Mouse (Mus musculus) heart, adult 8-10 months (tissue): ENCODE data around the gene Pramel1. TPM values are rescaled to one million over a fixed set of nuclear protein-coding genes. Genes with fewer than 3 reads are reported as not detected.
"Not testable (repeated sequence)": the region's sequence is repeated elsewhere in the genome, so short reads cannot be mapped to it uniquely, and the experiment has no call there.

Source experiments
- DNase-seq: peaks from one replicate; pipeline ENCODE4 v3.0.0; 2022; ENCODE audit warnings: low spot score
- total RNA-seq, 4 experiments: library from RNA; stranded (reverse); gene quantifications; 2 replicates each; pipeline ENCODE4 v1.2.4; 2022

Pramel1 gene
- total RNA-seq: not detected

DNA sequence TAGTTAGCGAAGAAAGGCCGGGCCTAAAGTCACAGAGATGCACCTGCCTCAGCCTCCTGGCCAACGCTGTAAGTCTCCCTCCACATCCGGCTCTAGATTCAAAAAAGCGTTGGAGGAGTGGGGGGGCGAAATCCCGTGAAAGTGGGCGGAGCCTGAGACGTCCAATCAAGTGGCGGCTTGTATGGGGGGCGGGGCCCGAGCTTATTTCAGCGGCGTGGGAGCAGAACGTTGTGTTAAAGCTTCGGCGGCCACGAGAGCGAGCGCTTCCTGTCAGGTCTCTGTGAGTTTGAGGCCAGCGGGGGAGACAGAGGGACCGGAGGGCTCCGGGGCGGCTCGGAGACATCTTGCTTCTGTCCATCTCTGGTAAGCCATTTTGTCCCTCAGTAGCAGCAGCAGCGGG is at the start of gene Pramel1:
TSS of gene Pramel1 (plus strand) at position 248 of the 400 bp plus-strand sequence.
- no peak for DNase-seq

DNA sequence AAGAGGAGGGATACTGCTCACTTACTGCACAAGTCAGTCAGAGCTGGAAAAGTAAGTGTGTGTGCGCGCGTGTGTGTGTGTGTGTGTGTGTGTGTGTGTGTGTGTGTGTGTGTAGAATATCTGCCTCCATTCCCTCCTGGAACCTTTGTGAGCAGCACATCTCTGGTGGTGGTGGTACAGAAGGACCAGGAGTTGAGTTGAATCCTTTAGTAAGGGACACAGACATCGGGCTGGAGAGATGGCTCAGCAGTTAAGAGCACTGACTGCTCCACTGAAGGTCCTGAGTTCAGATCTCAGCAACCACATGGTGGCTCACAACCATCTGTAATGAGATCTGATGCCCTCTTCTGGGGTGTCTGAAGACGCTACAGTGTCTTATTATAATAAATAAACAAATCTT is 48.7 kb upstream of the Pramel1 start:
- DNase-seq: not testable (repeated sequence)

DNA sequence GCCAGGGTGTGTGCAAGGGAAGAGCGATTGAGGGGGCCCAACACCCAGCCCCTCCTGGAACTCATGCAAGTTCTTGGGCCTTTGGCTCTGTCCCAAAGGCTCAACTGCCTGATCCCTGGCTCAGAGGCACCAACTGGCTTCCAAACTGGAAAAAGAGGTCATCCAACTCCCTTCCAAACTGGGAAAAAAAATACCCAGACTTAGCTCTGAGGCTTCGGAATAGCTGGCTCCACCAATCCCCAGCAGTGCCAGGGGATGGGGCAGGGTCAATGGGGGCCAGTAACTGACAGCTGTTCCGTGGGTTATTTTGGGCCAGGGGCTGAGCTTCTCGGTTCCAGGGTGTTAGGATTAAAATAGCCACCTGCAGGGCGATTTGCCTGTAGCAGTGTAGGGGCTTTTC is 45.5 kb upstream of the Pramel1 start:
- no peak for DNase-seq

DNA sequence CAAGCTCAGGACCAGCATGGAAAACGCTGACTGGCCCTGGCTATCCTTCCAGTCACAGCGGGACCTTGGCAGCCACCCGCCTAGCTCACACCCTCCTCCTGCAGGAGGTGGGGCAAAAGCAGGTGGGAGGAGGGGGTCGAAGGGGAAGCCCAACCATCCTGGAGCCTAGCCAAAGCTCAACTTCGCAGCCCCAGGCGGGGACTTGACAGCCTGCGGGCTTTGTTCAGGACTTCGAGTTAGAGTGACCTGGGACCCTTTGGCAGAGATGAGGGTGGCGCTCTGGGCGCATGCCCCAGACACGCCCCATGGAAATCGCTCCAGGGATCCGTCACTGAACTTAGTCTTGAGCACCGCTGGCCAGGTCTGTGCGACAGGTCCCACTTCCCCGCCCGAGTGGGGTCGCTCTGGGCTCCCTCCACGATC is 44.7 kb upstream of the Pramel1 start, which contains the start of gene Lrrc38:
TSS of gene Lrrc38 (plus strand) at position 274 of the 423 bp plus-strand sequence.
- no peak for DNase-seq

DNA sequence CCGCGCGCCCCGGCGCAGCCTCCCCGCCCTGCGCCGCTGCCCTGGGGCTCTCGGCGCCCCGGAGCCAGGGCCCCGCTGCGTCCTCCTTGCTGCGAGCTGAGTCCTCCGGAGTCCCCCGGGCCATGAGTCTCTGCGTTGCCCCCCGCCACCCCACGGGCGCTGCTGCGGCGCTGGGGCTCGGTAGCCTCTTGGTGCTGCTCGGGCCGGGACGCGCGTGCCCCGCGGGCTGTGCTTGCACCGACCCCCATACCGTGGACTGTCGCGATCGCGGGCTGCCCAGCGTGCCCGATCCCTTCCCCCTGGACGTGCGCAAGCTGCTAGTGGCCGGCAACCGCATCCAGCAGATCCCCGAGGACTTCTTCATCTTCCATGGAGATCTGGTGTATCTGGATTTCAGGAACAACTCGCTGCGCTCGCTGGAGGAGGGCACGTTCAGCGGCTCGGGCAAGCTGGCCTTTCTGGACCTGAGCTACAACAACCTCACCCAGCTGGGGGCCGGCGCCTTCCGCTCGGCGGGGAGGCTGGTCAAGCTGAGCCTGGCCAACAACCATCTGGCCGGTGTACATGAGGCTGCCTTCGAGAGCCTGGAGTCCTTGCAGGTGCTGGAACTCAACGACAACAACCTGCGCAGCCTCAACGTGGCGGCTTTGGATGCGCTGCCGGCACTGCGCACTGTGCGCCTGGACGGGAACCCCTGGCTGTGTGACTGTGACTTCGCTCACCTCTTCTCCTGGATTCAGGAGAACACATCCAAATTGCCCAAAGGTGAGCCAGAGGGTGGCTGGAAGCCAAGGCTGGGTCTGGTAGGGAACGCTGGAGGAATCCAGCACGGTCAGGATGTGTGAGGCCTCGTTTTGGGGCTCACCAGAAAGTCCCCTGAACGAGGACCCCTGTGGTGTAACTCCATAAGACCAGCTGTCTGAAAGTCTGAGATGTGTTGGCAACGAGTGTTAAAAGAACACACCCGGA is 43.9 kb upstream of the Pramel1 start:
- no peak for DNase-seq

DNA sequence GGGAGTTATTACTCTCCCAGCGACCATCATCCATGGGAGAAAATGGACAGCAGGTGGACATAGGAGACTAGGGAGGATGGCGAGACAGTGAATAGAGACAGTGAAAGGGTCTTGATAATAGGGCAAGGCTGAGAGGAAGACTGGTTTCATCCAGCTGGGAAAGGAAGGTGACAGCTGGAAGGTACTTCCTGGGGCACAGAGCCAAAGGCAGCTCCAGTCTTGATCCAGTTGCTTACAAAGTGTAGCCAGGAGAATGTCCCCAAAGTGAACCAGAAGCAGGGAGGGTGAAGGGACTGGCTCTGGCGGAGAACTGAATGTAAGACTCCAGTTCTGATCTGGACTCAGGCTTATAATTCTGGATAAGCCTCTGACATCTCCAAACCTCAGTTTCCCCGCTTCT is 41.9 kb upstream of the Pramel1 start:
- no peak for DNase-seq

DNA sequence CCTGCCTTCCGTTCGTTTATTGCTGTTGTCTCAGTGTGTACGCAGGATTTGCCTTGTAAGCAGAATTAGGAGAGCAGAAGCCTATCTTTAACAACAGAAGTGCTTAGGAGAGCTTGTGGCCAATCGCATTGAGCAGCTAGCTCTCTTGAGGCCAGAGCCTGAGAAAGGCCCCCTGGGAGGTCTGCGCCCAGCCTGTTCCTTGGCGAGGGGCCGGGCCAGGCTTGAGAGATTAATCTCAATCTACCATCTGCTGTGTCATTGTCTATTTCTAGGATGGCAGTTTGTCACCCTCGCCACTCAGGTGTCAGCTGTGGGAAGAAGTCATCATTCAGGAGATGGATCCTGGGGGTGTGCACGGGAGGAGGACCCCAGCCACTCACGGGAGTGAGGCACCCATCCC is 32.7 kb upstream of the Pramel1 start:
- no peak for DNase-seq

DNA sequence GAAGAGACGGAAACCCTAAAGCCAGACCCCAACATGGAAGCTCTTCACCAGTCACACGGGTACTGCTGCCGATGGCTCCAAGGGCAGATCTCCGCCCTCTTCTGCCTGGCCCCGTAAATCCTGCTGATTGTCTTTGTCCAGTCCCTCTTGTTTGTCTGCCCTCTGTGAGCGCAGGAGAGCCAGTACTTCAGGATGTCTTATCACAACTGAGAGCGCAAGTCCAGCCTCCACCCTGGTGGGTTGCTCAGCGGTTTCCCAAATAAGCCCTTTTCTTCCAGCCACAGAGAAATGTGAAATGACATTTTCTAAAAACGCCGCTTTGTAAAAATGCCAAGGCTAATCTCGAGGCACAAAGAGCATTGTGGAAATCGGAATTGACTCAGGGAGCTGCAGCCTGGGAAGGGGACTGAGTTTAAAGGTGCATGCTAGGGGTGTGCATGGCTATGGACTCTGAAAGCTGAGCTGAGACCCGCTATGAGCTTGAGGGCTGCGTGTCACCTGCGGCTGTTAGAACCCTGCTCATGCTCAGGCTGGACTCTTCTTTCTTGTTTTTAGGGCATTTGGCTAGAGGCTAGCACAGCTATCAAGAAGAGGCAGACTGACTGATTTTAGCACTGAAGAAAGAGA is 27.7 kb upstream of the Pramel1 start:
- no peak for DNase-seq

DNA sequence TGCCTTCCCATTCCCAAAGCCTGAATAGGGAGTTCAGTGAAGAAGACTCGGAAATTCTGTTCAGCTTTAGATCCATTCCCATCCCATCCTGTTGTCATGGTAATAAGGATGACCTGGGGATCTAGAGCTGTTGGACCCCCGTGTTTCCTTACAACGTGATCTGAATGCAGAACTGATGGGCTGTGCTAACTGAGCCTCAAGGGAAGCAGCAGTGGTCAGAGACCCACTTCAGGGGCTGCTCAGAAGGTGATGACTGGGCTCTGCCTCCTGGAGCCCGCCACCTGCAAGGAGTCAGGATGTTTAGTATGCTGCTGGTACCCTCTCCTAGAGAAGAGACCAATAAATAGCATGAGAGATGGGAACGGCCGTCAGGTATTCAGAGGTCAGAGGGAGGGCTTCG is 14.7 kb upstream of the Pramel1 start:
- no peak for DNase-seq

DNA sequence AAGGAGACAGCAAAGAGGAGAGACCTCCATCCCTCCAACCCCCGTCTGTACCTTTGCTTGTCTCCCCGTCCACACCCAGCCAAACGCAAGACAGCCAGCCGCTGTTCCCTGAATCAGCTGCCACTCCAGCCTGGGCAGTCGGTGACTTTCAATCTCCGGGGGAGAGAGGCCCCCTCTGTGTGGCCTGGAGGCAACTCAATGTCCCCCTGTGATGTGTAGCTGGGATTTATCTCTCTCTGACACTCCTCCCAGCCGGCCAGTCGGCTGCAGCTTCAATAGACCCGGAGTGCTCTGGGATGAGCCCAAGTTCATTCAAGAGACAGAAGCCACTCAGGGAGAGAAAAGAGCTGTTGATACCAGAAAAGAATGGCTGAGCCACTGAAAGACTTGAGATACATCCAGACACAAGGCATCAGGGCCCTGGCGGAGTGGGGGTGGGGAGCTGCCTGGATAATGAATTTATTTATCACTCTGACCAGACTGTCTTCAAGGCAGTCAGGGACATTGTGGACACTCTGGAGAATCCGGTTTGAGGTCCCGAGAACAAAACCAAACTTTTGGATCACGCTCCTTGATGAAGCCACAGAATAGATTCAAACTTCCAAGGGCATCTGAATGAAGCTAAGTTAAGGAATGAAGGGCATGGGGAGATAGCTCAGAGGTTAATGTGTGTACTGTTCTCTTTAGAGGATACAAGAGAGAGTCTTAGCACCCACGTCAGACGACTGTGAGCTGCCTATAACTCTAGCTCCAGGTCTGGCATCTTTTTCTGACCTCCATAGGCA is 14.1 kb upstream of the Pramel1 start:
- no peak for DNase-seq

DNA sequence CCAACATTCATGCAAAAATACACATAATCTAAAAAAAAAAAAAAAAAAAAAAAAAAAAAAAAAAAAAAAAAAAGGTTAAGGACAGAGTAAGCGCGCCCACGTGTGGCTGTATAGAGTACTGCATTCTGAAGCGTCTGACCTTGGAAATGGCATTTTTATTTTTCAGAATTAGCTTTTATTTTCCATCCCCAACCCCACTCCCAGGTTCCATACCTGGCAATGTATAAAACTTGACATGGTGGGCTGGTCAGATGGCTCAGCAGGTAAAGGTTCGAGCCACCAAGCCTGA is 13.6 kb upstream of the Pramel1 start:
- no peak for DNase-seq

DNA sequence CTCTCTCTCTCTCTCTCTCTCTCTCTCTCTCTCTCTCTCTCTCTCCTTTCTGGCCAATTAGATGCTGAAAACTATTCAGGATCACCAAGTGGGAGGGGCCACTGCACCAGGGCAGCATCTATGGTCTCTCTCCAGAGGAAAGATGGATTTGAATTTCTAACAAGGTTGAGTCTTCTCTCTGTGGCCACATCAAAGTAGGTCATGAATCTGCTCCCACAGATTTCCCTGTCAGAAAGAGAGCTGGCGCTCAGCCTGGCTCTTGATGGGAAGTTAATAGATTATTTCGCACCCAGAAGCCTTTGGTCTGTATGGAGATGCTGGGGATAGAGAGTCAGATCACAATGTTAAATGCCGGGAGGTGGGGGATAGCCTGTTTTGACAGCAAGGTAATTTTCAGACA is 12.1 kb upstream of the Pramel1 start:
- no peak for DNase-seq

DNA sequence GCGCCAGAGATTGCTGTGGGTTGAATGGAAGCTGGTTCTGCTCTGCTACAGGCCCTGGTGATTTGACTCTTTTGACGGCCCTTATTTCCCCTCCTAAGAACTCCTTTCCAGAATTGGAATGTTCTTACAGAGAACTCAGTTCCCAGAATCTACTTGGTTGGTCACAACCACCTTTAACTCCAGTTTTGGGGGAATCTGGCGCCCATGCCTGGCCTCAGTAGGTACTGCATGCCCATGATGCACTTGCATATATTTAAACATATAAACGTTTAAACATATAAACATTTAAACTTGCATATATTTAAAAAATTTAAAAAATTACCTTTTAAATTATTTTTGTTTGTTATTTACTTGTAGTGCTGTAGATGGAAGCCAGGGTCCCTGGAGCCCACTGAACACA is 10.6 kb upstream of the Pramel1 start:
- no peak for DNase-seq

DNA sequence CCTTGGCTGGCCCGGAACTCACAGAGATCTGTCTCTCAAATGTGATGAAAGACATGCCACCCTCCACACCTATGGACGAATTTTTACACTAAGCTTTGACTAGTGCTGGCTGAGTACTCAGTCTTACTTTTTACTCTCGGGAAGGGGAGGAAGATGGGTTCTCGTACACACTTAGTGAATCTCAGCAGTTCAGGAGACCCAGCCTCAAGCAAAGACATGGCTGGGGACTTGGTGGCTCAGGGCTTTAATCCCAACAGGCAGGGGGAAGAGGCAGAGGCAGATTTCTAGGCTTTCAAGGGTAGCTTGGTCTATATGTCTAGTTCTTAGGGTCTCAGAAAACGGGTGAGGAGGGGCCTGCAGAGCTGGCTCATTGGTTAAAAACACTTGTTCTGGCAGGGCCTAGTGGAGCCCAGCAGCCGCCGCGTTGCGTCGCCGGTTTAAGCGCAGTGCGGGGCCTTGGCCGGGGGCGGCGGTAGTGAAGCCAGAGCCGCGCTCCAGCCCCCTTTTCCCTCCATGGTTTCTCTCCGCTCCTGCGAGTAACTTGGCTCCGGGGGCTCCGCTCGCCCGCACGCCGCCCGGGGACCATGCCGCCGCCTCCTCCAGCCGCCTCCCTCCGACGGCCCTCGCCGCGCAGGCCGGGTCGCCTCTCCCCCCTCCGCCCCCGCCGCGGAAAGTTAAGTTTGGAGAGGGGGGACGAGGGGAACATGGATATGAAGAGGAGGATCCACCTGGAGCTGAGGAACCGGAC is 5.1 kb upstream of the Pramel1 start:
- peak; percentile 5 for DNase-seq

DNA sequence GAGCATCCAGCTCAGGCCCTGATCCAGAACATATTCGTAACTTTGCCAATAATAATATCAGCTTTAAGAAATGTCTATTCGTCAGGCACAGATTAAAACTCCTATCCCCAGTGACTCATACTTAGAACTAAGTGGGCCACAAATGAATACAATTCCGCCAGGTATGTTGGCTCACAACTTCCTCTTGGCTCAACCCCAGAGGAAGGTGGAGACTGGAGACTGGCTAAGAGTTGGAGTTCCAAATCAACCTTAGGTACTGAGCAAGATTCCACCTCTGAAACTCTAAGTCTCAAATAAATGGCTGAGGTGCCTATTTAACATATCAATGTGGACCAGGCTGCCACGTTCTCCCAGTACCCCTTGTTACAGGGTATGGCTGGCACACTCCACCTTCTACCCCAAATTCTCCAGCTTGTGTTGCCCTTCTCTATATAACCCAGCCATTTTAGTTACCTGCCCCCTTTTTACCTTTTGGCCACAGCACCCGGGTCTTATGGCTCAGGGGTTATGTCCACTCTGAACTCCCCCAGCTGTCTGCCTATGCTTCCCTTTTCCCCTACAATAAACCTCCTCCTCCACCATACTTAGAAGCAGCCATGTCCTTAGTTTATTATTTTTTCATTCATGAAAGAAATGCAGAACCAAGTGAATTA is 17.5 kb downstream of the Pramel1 start:
- no peak for DNase-seq

DNA sequence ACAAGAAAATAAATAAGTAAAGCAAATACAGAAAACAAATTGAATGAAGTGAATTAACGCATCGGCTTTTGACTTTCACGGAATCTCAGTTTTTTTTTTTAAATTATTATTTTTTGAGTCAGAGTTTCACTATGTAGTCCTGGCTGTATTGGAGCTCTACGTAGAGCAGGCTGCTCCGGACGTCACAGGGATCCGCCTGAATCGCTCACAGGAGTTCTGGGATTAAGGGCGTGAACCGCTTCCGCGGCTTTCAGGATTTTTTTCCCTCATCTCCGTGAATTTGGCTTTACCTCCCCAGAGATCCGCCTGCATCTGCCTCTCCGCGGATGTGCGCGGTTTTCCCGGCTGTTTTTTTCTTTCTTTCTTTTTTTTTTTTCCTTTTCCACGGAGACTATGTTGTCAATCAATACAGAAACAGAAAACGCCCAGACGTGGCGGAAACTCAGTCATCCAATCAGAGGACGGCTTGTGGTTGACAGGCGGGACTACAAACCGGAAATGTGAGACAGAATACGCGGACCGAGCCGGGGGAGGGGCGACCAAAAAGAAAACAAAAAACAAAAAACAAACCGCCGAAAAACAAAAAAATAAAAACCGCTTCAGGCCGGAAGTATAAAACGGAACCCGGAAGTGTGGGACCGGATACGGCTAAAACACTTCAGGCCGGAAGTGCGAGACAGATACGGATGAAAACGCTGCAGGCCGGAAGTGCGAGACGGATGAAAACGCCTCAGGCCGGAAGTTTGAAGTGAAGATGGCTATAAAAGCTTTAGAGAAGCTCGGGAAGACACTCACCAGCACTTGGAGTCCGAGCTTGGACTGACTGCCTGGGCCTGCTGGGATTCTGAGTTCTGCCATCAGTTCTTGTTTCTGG is 18.2 kb downstream of the Pramel1 start, which contains the start of gene Pramef8:
TSS of gene Pramef8 (plus strand) at position 208 of the 874 bp plus-strand sequence.
- peak; percentile 92 for DNase-seq

DNA sequence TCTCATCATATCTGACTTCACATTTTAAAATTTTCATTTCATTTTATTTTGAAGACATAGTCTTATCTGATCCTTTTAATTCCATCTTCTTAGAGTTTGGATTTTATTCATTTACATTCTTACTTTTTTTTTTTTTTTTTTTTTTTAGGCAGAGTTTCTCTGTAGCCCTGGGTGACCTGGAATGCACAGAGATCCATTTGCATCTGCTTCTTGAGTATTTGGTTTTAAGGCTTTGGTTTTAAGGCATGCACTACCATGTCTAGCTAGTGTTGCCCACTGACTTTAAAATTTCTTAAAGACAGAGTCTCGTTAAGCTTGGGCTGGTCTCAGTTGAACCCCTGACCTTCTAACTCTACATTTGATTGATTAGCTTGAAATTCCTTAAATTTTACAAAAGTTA is 19.4 kb downstream of the Pramel1 start:
- no peak for DNase-seq

DNA sequence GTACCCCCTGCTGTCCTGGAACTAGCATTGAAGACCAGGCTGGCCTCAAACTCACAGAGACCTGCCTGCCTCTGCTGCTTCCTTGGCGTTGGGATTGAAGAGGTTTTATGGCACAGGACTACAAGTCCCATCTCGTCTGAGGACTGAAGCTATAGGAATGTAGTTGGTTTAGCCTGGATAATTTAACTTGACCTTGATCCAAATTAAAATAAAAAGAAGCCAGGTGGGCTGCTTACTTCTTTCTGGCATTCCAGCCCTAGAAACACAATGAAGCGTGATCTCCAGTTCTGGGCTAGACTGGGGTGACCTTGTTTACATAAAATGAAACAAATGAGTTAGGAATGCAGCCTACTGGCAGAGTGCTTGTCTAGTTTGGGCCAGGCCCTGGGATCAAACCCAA is 19.9 kb downstream of the Pramel1 start:
- no peak for DNase-seq

DNA sequence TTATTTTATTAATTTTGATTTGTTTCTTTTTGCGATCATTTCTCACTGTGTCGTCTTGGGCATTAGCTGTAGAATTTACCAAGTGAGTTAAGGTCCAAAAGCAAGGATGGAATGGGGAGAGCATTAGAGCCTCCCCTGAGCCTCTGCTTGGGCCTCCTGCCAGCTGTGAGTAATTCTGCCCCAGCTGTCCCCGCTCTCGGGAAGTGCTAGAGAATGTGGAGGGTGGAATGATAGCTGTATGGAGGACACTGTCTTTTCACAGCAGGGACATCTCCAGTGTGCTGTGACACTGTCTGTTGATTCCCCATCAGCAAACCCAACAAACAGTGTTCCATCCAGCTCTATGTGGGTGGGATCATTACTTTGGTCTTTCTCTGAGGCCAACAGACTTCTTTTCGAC is 32.5 kb downstream of the Pramel1 start:
- not testable (repeated sequence) for DNase-seq
